Mouse (Mus musculus) ovary, adult 18-20 months (tissue): ENCODE measurements at regions not wholly inside any gene's neighbourhood (a gene's known extent, or its start where the extent isn't known, plus 50 kb on each side); places are given as distances from the start of the nearest gene placed in this dataset.

Source experiments
- DNase-seq: peaks from one replicate; pipeline ENCODE4 v3.0.0; 2022; ENCODE audit warnings: low spot score, mixed read lengths

GRCm38 (mm10) chr9:35328503-35328902 is 60.8 kb downstream of the Rpusd4 start:
- DNase-seq = no peak

- no peak for DNase-seq
Observed at GRCm38 (mm10) chr9:35330386-35330785, 62.7 kb downstream of the Rpusd4 start.

GRCm38 (mm10) chr9:35331241-35331680 is 63.6 kb downstream of the Rpusd4 start:
- DNase-seq = no peak

- no peak for DNase-seq
Observed at GRCm38 (mm10) chr9:35332688-35333630, 65.3 kb downstream of the Rpusd4 start.

- DNase-seq = no peak
Observed at GRCm38 (mm10) chr9:35333631-35334005, 66.0 kb downstream of the Rpusd4 start.

GRCm38 (mm10) chr9:35334536-35334935 is 66.9 kb downstream of the Rpusd4 start:
- no peak for DNase-seq

GRCm38 (mm10) chr9:35335181-35335580 is 67.5 kb downstream of the Rpusd4 start:
- DNase-seq = no peak

GRCm38 (mm10) chr9:35335888-35336700 is 68.4 kb downstream of the Rpusd4 start:
- peak; percentile 65 for DNase-seq

- no peak for DNase-seq
Observed at GRCm38 (mm10) chr9:35336701-35337055, 69.0 kb downstream of the Rpusd4 start.

- no peak for DNase-seq
Observed at GRCm38 (mm10) chr9:35338858-35339257, 71.2 kb downstream of the Rpusd4 start.

- no peak for DNase-seq
Observed at GRCm38 (mm10) chr9:35339492-35340262, 72.0 kb downstream of the Rpusd4 start.

GRCm38 (mm10) chr9:35340263-35340573 is 72.6 kb downstream of the Rpusd4 start:
- no peak for DNase-seq

GRCm38 (mm10) chr9:35340811-35341210 is 73.1 kb downstream of the Rpusd4 start:
- DNase-seq = no peak

GRCm38 (mm10) chr9:35341386-35341785 is 73.7 kb downstream of the Rpusd4 start:
- DNase-seq = no peak

- DNase-seq = peak; percentile 34
Observed at GRCm38 (mm10) chr9:35342436-35342835, 74.8 kb downstream of the Rpusd4 start.

GRCm38 (mm10) chr9:35343336-35343735 is 75.7 kb downstream of the Rpusd4 start:
- no peak for DNase-seq

GRCm38 (mm10) chr9:35344374-35344773 is 76.6 kb upstream of the Cdon start:
- DNase-seq = no peak

GRCm38 (mm10) chr9:35346378-35346777 is 74.5 kb upstream of the Cdon start:
- peak; percentile 59 for DNase-seq

- no peak for DNase-seq
Observed at GRCm38 (mm10) chr9:35350046-35350552, 70.8 kb upstream of the Cdon start.

GRCm38 (mm10) chr9:35351576-35351975 is 69.4 kb upstream of the Cdon start:
- DNase-seq = no peak

GRCm38 (mm10) chr9:35354652-35355130 is 66.2 kb upstream of the Cdon start:
- DNase-seq = no peak

- no peak for DNase-seq
Observed at GRCm38 (mm10) chr9:35359699-35360098, 61.2 kb upstream of the Cdon start.
